Mouse (Mus musculus) heart, embryonic 14.5 days (tissue): Measurements from ENCODE around the gene Erbin. TPM values are rescaled to one million over a fixed set of nuclear protein-coding genes. Genes with fewer than 3 reads are reported as not detected.

Source experiments
- ATAC-seq: fragments of 200-750 bp; cut with Nextera tagmentation; 2 replicates; pipeline ENCODE4 v1.8.0; 2017; ENCODE audit warnings: low read depth, moderate TSS enrichment; ENCODE audit not compliant: insufficient number of reproducible peaks, insufficient read depth, low FRiP score
- H3K27ac ChIP-seq, 2 experiments: fragments of 200-500 bp in 1 of 2; fragments of 300-500 bp in 1 of 2; sonication (generic) in 1 of 2; replicated peaks in 1 of 2; 2 replicates each; pipeline ENCODE4 v1.5.1; 2012 to 2014; ENCODE audit warnings: low read depth in 2 of 2, low read length in 2 of 2, control low read depth in 1 of 2, mild to moderate bottlenecking in 1 of 2, mixed read lengths in 1 of 2; ENCODE audit not compliant: control insufficient read depth in 1 of 2, insufficient read depth in 1 of 2
- H3K27me3 ChIP-seq: fragments of 300-500 bp; sonication (generic); 2 replicates; pipeline ENCODE4 v1.6.1; 2014; ENCODE audit warnings: mild to moderate bottlenecking, low read length, control low read depth; ENCODE audit not compliant: control insufficient read depth, insufficient read depth
- H3K36me3 ChIP-seq: fragments of 300-500 bp; sonication (generic); 2 replicates; pipeline ENCODE4 v1.6.1; 2014; ENCODE audit warnings: mild to moderate bottlenecking, control low read depth, low read length, mixed read lengths; ENCODE audit not compliant: control insufficient read depth, insufficient read depth
- H3K4me1 ChIP-seq, 2 experiments: fragments of 200-500 bp in 1 of 2; fragments of 300-500 bp in 1 of 2; sonication (generic) in 1 of 2; 2 replicates each; pipeline ENCODE4 v1.6.1; 2012 to 2014; ENCODE audit warnings: low read length in 2 of 2, control low read depth in 1 of 2, mixed read lengths in 1 of 2; ENCODE audit not compliant: control insufficient read depth in 2 of 2, insufficient read depth in 2 of 2
- H3K4me2 ChIP-seq: fragments of 300-500 bp; sonication (generic); 2 replicates; pipeline ENCODE4 v1.6.1; 2014; ENCODE audit warnings: mild to moderate bottlenecking, low read length
- H3K4me3 ChIP-seq, 2 experiments: fragments of 200-500 bp in 1 of 2; fragments of 300-500 bp in 1 of 2; sonication (generic) in 1 of 2; 2 replicates each; pipeline ENCODE4 v1.5.1; 2012 to 2014; ENCODE audit warnings: low read length in 2 of 2, mild to moderate bottlenecking in 2 of 2, control low read depth in 1 of 2, low read depth in 1 of 2, moderate library complexity in 1 of 2; ENCODE audit not compliant: control insufficient read depth in 1 of 2, insufficient read depth in 1 of 2
- H3K9ac ChIP-seq: fragments of 300-500 bp; sonication (generic); 2 replicates; pipeline ENCODE4 v1.6.1; 2014; ENCODE audit warnings: mild to moderate bottlenecking, low read length
- H3K9me3 ChIP-seq: fragments of 300-500 bp; sonication (generic); 2 replicates; pipeline ENCODE4 v1.6.1; 2016; ENCODE audit warnings: low read length, control low read depth; ENCODE audit not compliant: control insufficient read depth
- WGBS: fragments of 180-500 bp; shearing (Covaris S2); extraction: QIAGEN DNeasy Blood & Tissue Kit; methylation state at CpG from one replicate; pipeline ENCODE4 v1.1.7; 2014; 5-methylcytosine and 5-hydroxymethylcytosine counted together
- polyA plus RNA-seq: library from polyadenylated mRNA; unstranded; fragments of >200 nt; fragmentation: Nextera tagmentation; extraction: Ambion mirVana; gene quantifications from 2 replicates; pipeline ENCODE4 v1.2.1, GENCODE M21; 2014

Gene Erbin
- polyA plus RNA-seq, 1 experiment from 2014 or later, result 24.8 TPM

DNA sequence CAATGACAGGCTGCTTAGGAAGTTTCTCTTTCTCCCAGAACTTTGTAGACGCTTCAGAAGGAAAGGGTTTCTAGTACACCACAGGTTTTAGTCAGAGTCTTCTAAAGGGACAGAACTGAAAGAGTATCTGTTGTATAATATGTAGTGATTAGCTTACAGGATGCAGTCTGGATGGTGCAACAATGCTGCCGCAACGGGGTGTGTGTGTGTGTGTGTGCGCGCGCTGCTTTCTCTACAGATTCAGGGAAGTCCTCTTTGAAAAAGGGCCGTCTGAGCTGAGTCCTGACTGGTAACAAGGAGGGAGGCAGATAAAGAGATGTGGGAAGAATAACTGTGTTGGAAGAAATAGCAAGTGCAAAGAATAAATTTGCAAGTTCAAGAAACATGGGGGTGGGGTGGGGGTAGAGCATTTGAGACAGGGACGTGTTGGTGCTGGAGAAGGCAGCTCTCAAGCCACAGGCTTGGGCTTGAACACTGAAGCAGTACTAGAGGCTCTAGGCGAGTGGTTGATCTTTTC lies 38.4 kb upstream of the Erbin start:
- 75% methylated on average over 9 of the region's 9 CpGs for WGBS
- H3K27ac ChIP-seq, result no peak overlapping the region
- H3K4me1 ChIP-seq, result peaks cover 0 to 4% of the 10 kb centered on the region in 2 experiments; a peak in 2 of 4 replicates
- no peak overlapping the region for H3K9ac ChIP-seq
- H3K4me3 ChIP-seq, result no peak overlapping the region
- H3K9me3 ChIP-seq, result no peaks in the 10 kb centered on the region
- H3K27me3 ChIP-seq, result no peaks in the 10 kb centered on the region
- ATAC-seq, result no peak
- no peaks in the 10 kb centered on the region for H3K36me3 ChIP-seq
- H3K4me2 ChIP-seq, result no peak overlapping the region

- no peak for ATAC-seq
- 44% methylated on average over 8 of the region's 8 CpGs for WGBS
- H3K36me3 ChIP-seq, result no peaks in the 10 kb centered on the region
- no peak overlapping the region for H3K4me2 ChIP-seq
- H3K4me3 ChIP-seq, result no peak overlapping the region
- peaks cover 0 to 4% of the 10 kb centered on the region in 2 experiments; a peak in 2 of 4 replicates for H3K4me1 ChIP-seq
- H3K27me3 ChIP-seq, result no peaks in the 10 kb centered on the region
- H3K9ac ChIP-seq, result no peak overlapping the region; the same call in 1 of the 2 replicates
- H3K27ac ChIP-seq, result no peak overlapping the region
- no peaks in the 10 kb centered on the region for H3K9me3 ChIP-seq
Observed at GRCm38 (mm10) chr13:103957175-103957940, 37.0 kb upstream of the Erbin start.

- 60% methylated on average over 2 of the region's 2 CpGs for WGBS
- no peaks in the 10 kb centered on the region for H3K36me3 ChIP-seq
- H3K9ac ChIP-seq, result no peak overlapping the region
- H3K4me1 ChIP-seq, result peaks cover 4 to 5% of the 10 kb centered on the region in 2 experiments; a peak in 3 of 4 replicates
- H3K27ac ChIP-seq, result no peak overlapping the region
- H3K27me3 ChIP-seq, result no peaks in the 10 kb centered on the region
- no peaks in the 10 kb centered on the region for H3K9me3 ChIP-seq
- no peak for ATAC-seq
- H3K4me3 ChIP-seq, result no peak overlapping the region
- H3K4me2 ChIP-seq, result no peak overlapping the region
Observed at GRCm38 (mm10) chr13:103955652-103956051, 35.3 kb upstream of the Erbin start.

DNA sequence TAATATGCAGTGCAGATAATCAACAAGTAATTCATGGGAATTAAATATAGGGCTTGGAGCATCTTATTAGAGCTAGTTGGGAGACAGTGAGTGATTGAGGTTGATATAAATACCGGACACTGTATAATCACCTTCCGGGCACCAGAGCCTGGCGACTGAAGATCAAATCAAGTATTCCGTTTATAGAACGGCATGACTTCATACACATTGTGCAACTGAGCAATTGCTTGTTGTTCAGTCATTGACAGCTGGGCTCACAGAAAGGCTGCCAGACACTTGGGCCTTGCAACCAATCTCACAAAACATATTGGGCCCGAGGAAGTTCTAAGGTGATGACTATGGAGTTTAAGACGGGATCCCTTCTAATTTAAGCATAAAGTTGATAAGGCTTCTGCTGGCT lies 31.1 kb upstream of the Erbin start:
- Histone ChIP-seq H3K4me2 (no peak overlapping the region), H3K27me3 (no peaks in the 10 kb centered on the region), H3K9ac (no peak overlapping the region), H3K4me3 (no peak overlapping the region), H3K36me3 (no peaks in the 10 kb centered on the region), H3K9me3 (no peaks in the 10 kb centered on the region), H3K4me1 (peaks cover 0 to 5% of the 10 kb centered on the region in 2 experiments; a peak in 1 of 4 replicates), H3K27ac (no peak overlapping the region)
- 67% methylated on average over 7 of the region's 7 CpGs for WGBS
- ATAC-seq, result no peak

DNA sequence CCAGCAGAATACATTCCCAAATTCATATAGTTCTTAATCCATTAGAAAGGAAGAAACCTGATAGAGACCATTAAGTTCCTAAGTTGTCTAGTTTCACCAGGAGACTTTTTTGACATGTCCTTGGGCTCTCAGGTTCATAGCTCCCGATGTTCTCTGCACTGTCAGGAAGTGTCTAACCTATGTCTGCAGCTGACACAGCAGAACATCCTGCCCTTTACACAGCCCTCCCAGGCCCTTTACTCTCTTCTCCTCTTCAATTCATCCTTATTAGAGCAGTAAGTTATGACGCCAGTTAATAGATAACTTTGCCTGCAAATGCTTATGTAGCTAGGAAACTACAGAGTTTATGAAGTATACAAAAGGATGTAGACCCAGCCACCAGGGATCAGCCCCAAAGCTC lies 20.5 kb upstream of the Erbin start:
- Histone ChIP-seq H3K4me2 (no peak overlapping the region), H3K9me3 (no peaks in the 10 kb centered on the region), H3K9ac (no peak overlapping the region), H3K27me3 (no peaks in the 10 kb centered on the region), H3K27ac (no peak overlapping the region), H3K4me3 (no peak overlapping the region), H3K4me1 (no peaks in the 10 kb centered on the region), H3K36me3 (no peaks in the 10 kb centered on the region)
- no peak for ATAC-seq
- 62% methylated on average over 2 of the region's 2 CpGs for WGBS

DNA sequence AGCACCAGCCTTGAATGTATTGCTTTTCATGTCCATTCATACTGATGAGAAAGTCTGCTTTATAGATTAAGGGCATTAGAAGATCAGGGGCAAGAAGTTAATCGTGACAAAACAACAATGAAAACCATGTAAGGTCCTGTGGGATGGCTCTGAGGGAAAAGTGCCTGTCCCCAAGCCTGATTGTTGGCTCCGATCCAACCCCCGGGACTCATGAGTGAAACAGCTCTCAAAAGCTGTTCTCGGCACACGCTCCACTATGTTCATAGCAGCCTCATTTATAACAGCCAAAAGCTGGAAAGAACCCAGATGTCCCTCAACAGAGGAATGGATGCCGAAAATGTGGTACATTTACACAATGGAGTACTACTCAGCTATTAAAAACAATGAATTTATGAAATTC lies 4.3 kb upstream of the Erbin start:
- WGBS, result 43% methylated on average over 6 of the region's 6 CpGs
- no peaks in the 10 kb centered on the region for H3K36me3 ChIP-seq
- no peak for ATAC-seq
- peaks cover 0 to 5% of the 10 kb centered on the region in 2 experiments; a peak in 2 of 4 replicates for H3K4me1 ChIP-seq
- no peaks in the 10 kb centered on the region for H3K27me3 ChIP-seq
- H3K9me3 ChIP-seq, result no peaks in the 10 kb centered on the region
- no peak overlapping the region for H3K27ac ChIP-seq
- H3K4me2 ChIP-seq, result no peak overlapping the region
- no peak overlapping the region for H3K9ac ChIP-seq
- no peak overlapping the region for H3K4me3 ChIP-seq

DNA sequence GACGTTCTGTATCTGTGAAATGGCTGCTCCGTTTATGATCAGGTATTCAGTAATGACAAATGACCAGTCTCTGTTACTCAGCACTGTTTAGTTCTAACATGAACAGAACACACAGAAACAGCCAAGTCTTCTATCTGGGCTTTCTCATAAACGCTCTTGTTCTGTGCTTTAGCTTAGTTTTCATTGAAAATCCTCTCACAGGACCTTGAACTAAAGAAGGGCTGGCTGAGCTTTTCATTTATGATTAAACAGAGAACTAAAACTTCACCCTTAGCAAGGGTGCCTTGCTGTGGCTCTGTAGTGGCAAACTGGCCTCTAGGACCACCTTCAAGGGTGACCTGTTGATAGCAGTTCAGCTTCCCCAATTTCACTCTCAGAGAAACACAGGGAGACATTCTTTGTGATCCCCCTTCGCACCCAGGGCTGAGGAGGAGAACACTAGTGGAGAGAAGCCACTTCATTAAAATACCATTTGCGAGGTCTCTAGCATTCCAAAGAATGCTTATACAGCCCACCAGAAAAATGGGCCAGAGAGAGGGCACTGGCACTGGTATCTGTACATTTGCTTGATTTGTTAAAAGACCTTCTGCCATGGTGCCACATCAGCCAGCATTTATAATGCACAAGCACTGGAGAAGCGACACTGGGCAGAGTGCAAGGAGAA lies 3.2 kb upstream of the Erbin start:
- Histone ChIP-seq H3K27me3 (no peaks in the 10 kb centered on the region), H3K36me3 (no peaks in the 10 kb centered on the region), H3K4me1 (peaks cover 0 to 5% of the 10 kb centered on the region in 2 experiments; a peak in 2 of 4 replicates), H3K9me3 (no peaks in the 10 kb centered on the region), H3K4me2 (no peak overlapping the region), H3K9ac (no peak overlapping the region), H3K4me3 (no peak overlapping the region), H3K27ac (no peak overlapping the region)
- no peak for ATAC-seq
- WGBS, result 89% methylated on average over 6 of the region's 6 CpGs
